Mouse (Mus musculus) neural tube, embryonic 11.5 days (tissue): ENCODE measurements around the gene Tfcp2. TPM values are rescaled to one million over a fixed set of nuclear protein-coding genes. Genes with fewer than 3 reads are reported as not detected.
A peak's percentile ranks its signal among the peaks of the same experiment; 100 is the strongest.

ENCODE experiments used
- ATAC-seq: fragments of 200-750 bp; cut with Nextera tagmentation; 2 replicates; pipeline ENCODE4 v1.8.0; 2017; ENCODE audit warnings: moderate number of reproducible peaks, mild to moderate bottlenecking, moderate TSS enrichment, moderate library complexity; ENCODE audit not compliant: insufficient read depth, low FRiP score, low TSS enrichment
- DNase-seq: peaks from one replicate; pipeline ENCODE4 v3.0.0-alpha.2; 2015; ENCODE audit warnings: low spot score
- H3K27ac ChIP-seq: fragments of 300-500 bp; sonication (generic); 2 replicates; pipeline ENCODE4 v1.5.1; 2014; ENCODE audit warnings: low read depth, mild to moderate bottlenecking, low read length
- H3K27me3 ChIP-seq: fragments of 300-500 bp; sonication (generic); 2 replicates; pipeline ENCODE4 v1.6.1; 2014; ENCODE audit warnings: mild to moderate bottlenecking, low read length, mixed read lengths; ENCODE audit not compliant: control insufficient read depth, insufficient read depth
- H3K36me3 ChIP-seq: fragments of 300-500 bp; sonication (generic); 2 replicates; pipeline ENCODE4 v1.6.1; 2014; ENCODE audit warnings: mild to moderate bottlenecking, low read length, moderate library complexity, mixed read lengths; ENCODE audit not compliant: control insufficient read depth, insufficient read depth
- H3K4me1 ChIP-seq: fragments of 300-500 bp; sonication (generic); 2 replicates; pipeline ENCODE4 v1.6.1; 2014; ENCODE audit warnings: low read length, mixed read lengths; ENCODE audit not compliant: control insufficient read depth, insufficient read depth
- H3K4me2 ChIP-seq: fragments of 300-500 bp; sonication (generic); 2 replicates; pipeline ENCODE4 v1.6.1; 2014; ENCODE audit warnings: low read depth, mild to moderate bottlenecking, moderate library complexity
- H3K4me3 ChIP-seq: fragments of 300-500 bp; sonication (generic); 2 replicates; pipeline ENCODE4 v1.5.1; 2014; ENCODE audit warnings: low read depth, low read length
- H3K9ac ChIP-seq: fragments of 300-500 bp; sonication (generic); 2 replicates; pipeline ENCODE4 v1.6.1; 2014; ENCODE audit warnings: mild to moderate bottlenecking, low read length
- H3K9me3 ChIP-seq: fragments of 300-500 bp; sonication (generic); 2 replicates; pipeline ENCODE4 v1.6.1; 2016; ENCODE audit warnings: low read length; ENCODE audit not compliant: control insufficient read depth
- WGBS: fragments of 180-500 bp; shearing (Covaris S2); extraction: QIAGEN DNeasy Blood & Tissue Kit; methylation state at CpG from one replicate; pipeline ENCODE4 v1.1.7; 2014; 5-methylcytosine and 5-hydroxymethylcytosine counted together
- polyA plus RNA-seq: library from polyadenylated mRNA; unstranded; fragments of >200 nt; fragmentation: Nextera tagmentation; extraction: Ambion mirVana; gene quantifications from 2 replicates; pipeline ENCODE4 v1.2.1, GENCODE M21; 2014

Tfcp2 gene
- polyA plus RNA-seq, 1 experiment from 2014 or later, result 30.2 TPM

- no peak for ATAC-seq
- Histone ChIP-seq H3K27me3 (no peaks in the 10 kb centered on the region), H3K36me3 (peaks cover 18% of the 10 kb centered on the region), H3K4me1 (peaks cover 4% of the 10 kb centered on the region), H3K27ac (no peak overlapping the region), H3K4me2 (no peak overlapping the region), H3K9ac (no peak overlapping the region), H3K9me3 (no peaks in the 10 kb centered on the region), H3K4me3 (no peak overlapping the region)
- no peak for DNase-seq
- 84% methylated on average over 2 of the region's 2 CpGs for WGBS
These were observed 64.8 kb downstream of the Tfcp2 start for GRCm38 (mm10) chr15:100487050-100487449.

GRCm38 (mm10) chr15:100486450-100486849 is 65.4 kb downstream of the Tfcp2 start:
- H3K36me3 ChIP-seq, result peaks cover 21% of the 10 kb centered on the region
- H3K4me2 ChIP-seq, result no peak overlapping the region
- 20% methylated on average over 7 of the region's 7 CpGs for WGBS
- H3K9me3 ChIP-seq, result no peaks in the 10 kb centered on the region
- no peak overlapping the region for H3K9ac ChIP-seq
- ATAC-seq (no peak), DNase-seq (no peak)
- peaks cover 2% of the 10 kb centered on the region; the same call in 1 of the 2 replicates for H3K4me1 ChIP-seq
- no peak overlapping the region for H3K4me3 ChIP-seq
- H3K27ac ChIP-seq, result no peak overlapping the region
- H3K27me3 ChIP-seq, result no peaks in the 10 kb centered on the region

DNA sequence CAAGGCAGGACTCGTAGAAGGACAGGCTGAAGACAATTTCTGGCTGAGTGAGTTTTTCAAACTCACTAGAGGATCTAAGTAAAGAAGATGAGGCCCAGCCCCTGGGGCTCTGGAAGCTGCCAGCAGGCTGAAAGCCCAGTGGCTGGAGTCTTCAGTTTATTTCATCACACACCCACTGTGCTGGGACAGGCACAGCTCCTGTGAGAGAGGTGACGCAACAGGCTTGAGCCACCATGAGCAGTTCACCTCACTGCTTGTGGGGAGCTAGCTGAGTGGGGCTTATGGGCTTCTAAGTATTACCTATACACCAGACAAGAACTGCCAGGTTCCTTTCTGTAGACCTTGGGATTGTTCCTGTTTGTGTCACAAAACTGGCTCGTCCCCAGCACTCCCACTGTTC is 66.2 kb downstream of the Tfcp2 start:
- Histone ChIP-seq H3K27me3 (no peaks in the 10 kb centered on the region), H3K4me2 (no peak overlapping the region), H3K36me3 (peaks cover 26% of the 10 kb centered on the region), H3K27ac (no peak overlapping the region), H3K9ac (no peak overlapping the region), H3K4me1 (peaks cover 2% of the 10 kb centered on the region; the same call in 1 of the 2 replicates), H3K4me3 (no peak overlapping the region), H3K9me3 (no peaks in the 10 kb centered on the region)
- 89% methylated on average over 3 of the region's 3 CpGs for WGBS
- ATAC-seq (no peak), DNase-seq (no peak)

DNA sequence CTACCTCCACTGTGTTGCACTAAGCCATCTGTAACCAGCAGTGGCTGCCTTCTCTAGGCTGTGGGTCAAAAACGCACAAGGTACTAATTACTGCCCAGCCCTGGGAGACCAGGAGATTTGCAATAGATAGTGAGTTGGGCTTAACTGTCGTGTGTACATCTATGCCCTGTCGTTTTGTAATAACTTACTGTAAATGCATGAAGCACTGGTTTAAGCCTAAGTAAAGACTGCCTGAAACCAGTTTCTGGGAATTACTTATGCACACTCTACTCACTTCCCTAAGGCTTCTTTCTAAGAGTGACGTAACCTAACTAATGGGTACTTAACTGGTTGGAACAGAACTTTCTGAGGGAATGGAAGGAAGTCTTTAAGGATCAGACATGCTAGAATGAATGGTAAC is 72.9 kb downstream of the Tfcp2 start:
- H3K9me3 ChIP-seq, result no peaks in the 10 kb centered on the region
- WGBS, result 89% methylated on average over 4 of the region's 4 CpGs
- H3K4me3 ChIP-seq, result no peak overlapping the region
- no peak overlapping the region for H3K9ac ChIP-seq
- no peak overlapping the region for H3K4me2 ChIP-seq
- no peak overlapping the region for H3K27ac ChIP-seq
- DNase-seq, result no peak
- H3K36me3 ChIP-seq, result peaks cover 35% of the 10 kb centered on the region
- H3K27me3 ChIP-seq, result no peaks in the 10 kb centered on the region
- no peak for ATAC-seq
- no peaks in the 10 kb centered on the region for H3K4me1 ChIP-seq

GRCm38 (mm10) chr15:100478351-100478750 is 73.5 kb downstream of the Tfcp2 start:
- WGBS, result 88% methylated on average over 10 of the region's 10 CpGs
- Histone ChIP-seq H3K27me3 (no peaks in the 10 kb centered on the region), H3K9ac (no peak overlapping the region), H3K27ac (no peak overlapping the region), H3K4me3 (no peak overlapping the region), H3K36me3 (peaks cover 32% of the 10 kb centered on the region), H3K4me1 (no peaks in the 10 kb centered on the region), H3K9me3 (no peaks in the 10 kb centered on the region), H3K4me2 (no peak overlapping the region)
- no peak for ATAC-seq
- DNase-seq, result no peak

DNA sequence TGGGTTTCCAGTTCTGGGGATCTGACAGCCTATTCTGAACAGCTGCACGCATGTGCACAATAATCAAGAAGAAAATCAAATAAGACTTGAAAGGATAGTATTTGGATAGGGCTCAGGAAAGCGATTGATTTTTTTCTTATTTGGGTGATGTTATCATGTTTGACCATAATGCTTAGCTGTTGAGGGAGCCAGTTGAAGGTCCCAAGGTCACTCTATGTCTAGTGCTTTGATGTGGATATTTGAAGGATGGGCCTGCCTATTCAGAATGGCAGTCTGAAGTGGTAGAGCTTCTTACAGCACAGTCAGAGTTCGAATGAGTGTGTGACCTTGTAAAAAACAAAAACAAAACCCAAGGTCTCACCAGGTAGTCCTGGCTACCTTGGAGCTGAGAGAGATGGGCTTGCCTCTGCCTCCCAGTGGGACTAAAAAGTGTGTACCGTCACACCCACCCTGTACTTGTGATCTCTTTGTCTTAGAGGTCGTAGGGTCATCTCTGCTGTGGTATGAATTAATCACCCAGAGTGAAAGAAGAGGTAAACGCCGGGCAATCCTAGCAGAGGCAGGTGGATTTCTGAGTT is 77.8 kb downstream of the Tfcp2 start:
- Histone ChIP-seq H3K4me2 (no peak overlapping the region), H3K9ac (no peak overlapping the region), H3K27ac (no peak overlapping the region), H3K4me1 (peaks cover 8% of the 10 kb centered on the region), H3K9me3 (no peaks in the 10 kb centered on the region), H3K4me3 (no peak overlapping the region), H3K36me3 (peaks cover 17% of the 10 kb centered on the region), H3K27me3 (no peaks in the 10 kb centered on the region)
- ATAC-seq, result no peak
- WGBS, result 80% methylated on average over 7 of the region's 7 CpGs
- no peak for DNase-seq

DNA sequence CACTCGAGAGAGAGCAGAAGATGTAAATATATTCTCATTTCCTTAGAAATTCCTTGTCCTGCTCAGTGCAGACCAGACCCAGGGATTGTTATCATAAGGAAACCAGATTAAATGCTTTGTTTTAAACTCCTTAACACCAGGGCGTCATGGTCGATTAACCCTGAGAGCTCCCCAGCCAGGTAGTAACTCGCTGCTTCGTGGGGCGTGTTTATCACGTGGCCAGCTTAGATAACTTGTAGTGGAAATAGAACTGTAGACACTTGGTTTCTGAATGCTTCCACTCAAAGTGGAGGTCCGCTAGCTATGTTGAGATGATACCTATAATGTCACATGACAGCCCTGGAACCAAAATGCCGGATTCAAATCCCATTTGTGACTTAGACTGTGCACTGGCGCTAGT is 81.8 kb downstream of the Tfcp2 start:
- Histone ChIP-seq H3K9ac (peak overlapping the region; percentile 81), H3K4me3 (peak overlapping the region; percentile 79), H3K4me1 (peaks cover 19% of the 10 kb centered on the region), H3K36me3 (peaks cover 2% of the 10 kb centered on the region; the same call in 1 of the 2 replicates), H3K4me2 (peak overlapping the region; percentile 88), H3K27ac (no peak overlapping the region), H3K9me3 (no peaks in the 10 kb centered on the region), H3K27me3 (no peaks in the 10 kb centered on the region)
- ATAC-seq, result no peak
- WGBS, result 66% methylated on average over 10 of the region's 10 CpGs
- no peak for DNase-seq

DNA sequence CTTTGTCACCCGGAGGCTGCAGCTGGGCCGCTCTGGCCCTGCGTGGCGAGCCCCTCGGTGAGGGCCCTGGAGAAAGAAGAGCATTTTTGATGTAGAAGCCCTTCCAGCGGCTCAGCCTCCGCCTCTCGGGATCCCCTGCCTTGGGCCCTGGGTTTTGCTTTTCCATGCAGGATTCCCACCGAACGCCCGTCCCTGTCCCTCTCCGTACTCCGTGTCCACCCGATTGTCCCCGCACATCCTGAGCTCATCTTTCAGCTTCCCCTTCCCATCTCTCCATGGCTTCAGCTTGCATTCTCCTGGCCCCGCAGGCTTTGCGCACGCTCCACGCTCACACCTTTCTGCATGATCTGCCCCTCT is 82.6 kb downstream of the Tfcp2 start:
- Histone ChIP-seq H3K36me3 (no peaks in the 10 kb centered on the region), H3K27ac (peak overlapping the region; percentile 79; the same call in 1 of the 2 replicates), H3K9me3 (no peaks in the 10 kb centered on the region), H3K9ac (peak overlapping the region; percentile 81), H3K27me3 (no peaks in the 10 kb centered on the region), H3K4me1 (peaks cover 19% of the 10 kb centered on the region), H3K4me3 (peak overlapping the region; percentile 79), H3K4me2 (peak overlapping the region; percentile 88)
- 1% methylated on average over 19 of the region's 19 CpGs for WGBS
- DNase-seq, result no peak
- ATAC-seq, result no peak

GRCm38 (mm10) chr15:100468295-100469188 is 83.3 kb downstream of the Tfcp2 start, which contains the start of gene Letmd1:
Letmd1 (plus strand) TSS chr15:100469023.
- Histone ChIP-seq H3K9me3 (no peaks in the 10 kb centered on the region), H3K9ac (peak within 1 kb of the TSS; percentile 81), H3K36me3 (no peaks in the 10 kb centered on the region), H3K4me1 (peaks cover 19% of the 10 kb centered on the region), H3K4me2 (peak within 1 kb of the TSS; percentile 88), H3K4me3 (peak within 1 kb of the TSS; percentile 79), H3K27ac (peak within 1 kb of the TSS; percentile 79), H3K27me3 (no peaks in the 10 kb centered on the region)
- ATAC-seq, result peak; percentile 94
- 2% methylated on average over 81 of the region's 84 CpGs for WGBS
- peak; percentile 94 for DNase-seq
